Mouse (Mus musculus): ENCODE data around the gene Gm42906.

Gene Gm42906

DNA sequence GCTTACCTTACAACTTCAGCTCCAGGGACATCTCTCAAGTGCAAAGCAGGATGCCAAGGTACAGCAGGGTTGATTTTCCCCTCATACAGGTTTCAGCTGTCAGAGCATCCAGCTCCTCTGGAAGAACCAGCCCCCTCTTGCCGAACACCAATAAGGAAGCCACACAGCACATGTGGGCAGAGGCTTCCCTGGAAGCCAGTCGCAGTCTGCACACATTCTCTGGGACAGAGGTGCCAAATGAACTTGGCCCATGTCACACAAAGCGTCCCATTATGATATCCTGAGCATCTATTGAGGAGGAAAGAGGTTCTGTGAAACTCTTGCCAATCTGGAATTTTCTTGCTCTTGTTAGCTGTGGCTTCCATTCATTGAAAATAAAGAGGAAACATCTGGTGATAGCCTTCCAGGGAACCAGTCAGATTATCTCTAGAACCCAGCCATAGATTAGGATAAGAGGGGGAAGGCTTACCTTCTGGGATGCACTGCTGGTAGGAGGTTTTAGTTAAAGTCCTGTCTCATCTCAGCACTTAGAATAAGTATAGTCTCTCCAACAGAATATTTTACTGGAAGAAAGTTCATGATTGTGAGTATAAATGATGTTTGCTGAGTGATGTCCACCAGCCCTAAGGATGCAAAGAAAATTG lies at the start of gene Gm42906:
Gene Gm42906 (minus strand): TSS at position 51 of the 644 bp plus-strand sequence.
- no peak for DNase-seq (ENCODE audit: low spot score)

GRCm38 (mm10) chr5:151445695-151446094 lies 17.7 kb upstream of the Gm42906 start:
- DNase-seq (ENCODE audit: low spot score): no peak

DNA sequence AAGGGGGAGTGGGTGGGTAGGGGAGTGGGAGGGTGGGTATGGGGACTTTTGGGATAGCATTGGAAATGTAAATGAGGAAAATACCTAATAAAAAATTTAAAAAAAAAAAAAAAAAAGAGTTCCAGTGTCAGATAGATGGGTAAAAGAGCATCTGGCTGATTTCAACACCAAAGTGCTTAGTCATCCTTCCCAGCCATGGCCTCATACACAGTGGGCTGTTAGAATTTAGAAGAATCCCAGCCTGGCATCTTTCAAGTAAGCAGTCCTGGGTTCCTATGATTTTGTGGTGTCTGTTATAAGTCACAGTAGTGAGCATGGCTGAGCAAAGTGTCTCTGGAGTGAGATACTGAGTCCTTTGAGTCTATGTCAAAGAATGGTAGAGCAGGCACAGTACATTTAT lies 7.1 kb upstream of the Gm42906 start:
- DNase-seq (ENCODE audit: low spot score): no peak

DNA sequence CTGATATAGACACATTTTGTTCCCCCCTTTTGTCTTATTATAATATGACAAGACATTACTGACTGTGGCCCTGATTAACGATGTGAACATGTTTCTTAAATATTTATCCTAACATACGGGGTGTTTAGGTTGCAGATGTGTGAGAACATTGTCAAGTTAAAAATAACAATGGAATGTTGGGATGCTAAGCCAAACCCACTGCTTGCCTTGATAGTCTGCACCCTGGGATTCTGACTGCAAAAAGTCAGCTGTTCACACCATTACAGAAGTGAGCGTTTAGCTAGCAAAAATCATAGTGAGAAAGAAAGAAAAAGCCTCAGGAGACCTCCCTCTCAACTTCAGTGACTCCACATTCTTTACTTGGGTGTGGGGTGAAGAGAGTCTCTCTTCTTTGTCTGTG lies 1.5 kb downstream of the Gm42906 start:
- DNase-seq (ENCODE audit: low spot score): no peak

DNA sequence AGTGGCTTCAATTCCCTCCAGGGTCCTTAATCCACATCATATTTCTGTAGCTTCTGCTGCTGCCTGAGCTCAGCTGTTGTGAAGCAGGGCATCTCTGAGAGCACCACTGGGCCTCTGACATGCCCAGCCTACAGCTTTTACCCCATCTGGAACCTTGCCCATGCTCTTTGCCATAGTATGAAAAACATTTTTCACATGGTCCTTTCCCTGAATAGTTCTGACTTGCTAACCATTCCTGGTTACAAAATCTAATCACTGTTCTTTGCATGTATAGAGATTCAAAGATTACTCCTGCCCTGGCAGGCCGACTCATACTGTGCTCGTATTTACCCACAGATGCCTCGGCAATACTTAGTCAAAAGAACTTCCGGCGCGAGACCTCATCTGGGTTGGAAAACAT lies 5.3 kb downstream of the Gm42906 start:
- DNase-seq (ENCODE audit: low spot score): no peak

DNA sequence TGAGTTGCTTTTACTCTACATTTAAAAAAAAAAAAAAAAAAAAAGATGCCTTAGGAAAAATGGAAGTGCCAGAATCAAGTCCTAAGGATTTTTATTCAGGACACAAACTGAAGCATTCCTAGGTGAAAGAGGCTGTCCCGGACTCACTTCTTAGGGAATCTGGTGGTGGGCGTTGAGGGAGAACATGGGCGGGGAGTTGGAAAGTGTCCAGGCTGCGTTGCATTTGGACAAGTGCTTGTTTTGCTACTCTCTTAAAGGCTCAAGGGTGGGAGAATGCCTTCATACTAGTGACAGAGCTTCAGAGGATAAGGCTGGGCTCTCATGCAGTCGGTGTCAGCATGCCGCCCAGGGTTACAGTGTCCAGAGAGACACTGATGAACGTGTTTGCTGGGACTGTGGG lies 6.1 kb downstream of the Gm42906 start:
- no peak for DNase-seq (ENCODE audit: low spot score)

GRCm38 (mm10) chr5:151418551-151418950 lies 9.4 kb downstream of the Gm42906 start:
- no peak for DNase-seq (ENCODE audit: low spot score)

DNA sequence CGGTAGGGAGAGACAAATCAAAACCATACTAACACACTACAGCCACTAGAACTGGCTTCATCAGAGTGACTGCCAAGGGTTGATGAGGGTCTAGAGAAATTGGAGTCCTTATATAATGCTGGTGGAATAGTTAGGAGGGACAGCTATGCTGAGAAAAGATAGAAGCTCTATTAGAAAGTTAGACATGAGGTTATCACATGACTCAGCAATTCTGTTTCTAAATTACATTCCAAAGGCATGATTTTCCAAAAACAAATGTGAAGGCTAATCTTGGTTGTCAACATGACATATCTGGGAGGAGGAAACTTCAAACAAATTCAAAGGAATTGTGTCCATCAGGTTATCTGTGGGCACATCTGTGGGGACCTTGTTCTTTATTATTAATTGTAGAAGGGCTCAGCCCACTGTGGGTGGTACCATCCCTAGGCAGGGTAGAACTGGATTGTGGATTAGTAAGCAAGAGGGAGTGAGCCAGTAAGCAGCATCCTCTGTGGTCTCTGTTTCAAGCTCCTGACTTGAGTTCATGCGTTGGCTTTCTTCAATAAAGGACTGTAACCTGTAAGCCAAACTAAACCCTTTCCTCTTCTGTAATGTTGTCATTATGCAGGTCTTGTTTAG lies 10.4 kb downstream of the Gm42906 start:
- no peak for DNase-seq (ENCODE audit: low spot score)

GRCm38 (mm10) chr5:151416988-151417387 lies 11.0 kb downstream of the Gm42906 start:
- DNase-seq (ENCODE audit: low spot score): no peak

GRCm38 (mm10) chr5:151413617-151414016 lies 14.3 kb downstream of the Gm42906 start:
- DNase-seq (ENCODE audit: low spot score): no peak

GRCm38 (mm10) chr5:151412666-151413463 lies 15.1 kb downstream of the Gm42906 start:
- no peak for DNase-seq (ENCODE audit: low spot score)

DNA sequence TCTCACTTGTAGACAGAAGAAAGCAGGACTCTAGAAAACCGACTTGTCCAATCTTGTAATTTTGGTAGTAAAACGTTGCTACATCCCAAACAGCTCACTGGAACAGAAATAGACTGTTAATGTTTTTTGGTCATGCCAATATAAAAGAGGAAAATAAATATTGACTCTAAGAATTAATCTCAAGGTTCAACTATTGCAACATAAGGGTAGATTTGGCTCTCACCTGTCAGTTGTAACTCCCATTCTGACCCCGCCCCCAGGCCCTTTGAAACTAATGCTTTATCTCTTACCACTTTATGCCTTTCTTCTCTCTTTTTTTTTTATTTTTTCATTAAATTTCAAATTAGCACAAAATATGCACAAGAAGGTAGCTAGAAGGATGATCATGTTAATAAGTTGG lies 18.0 kb downstream of the Gm42906 start:
- DNase-seq (ENCODE audit: low spot score): no peak

DNA sequence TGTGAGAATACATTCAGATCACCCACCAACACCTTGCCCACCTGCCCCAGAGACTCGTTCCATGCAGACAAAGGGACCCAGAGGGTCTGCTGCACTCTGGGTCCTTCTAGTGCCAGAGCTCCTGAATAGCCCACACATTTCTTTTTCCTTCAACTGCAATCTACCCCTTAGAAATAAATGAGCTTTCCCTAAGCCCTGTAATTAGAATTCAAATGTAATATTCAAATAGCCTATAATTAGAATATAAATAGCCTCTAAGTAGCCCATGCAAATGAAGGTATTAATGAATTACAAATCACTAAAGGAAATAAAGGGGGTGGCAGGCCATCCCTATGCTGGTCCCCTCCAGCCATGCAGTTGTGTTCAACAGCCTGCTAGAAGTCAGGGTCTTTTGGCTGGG lies 18.7 kb downstream of the Gm42906 start:
- no peak for DNase-seq (ENCODE audit: low spot score)

DNA sequence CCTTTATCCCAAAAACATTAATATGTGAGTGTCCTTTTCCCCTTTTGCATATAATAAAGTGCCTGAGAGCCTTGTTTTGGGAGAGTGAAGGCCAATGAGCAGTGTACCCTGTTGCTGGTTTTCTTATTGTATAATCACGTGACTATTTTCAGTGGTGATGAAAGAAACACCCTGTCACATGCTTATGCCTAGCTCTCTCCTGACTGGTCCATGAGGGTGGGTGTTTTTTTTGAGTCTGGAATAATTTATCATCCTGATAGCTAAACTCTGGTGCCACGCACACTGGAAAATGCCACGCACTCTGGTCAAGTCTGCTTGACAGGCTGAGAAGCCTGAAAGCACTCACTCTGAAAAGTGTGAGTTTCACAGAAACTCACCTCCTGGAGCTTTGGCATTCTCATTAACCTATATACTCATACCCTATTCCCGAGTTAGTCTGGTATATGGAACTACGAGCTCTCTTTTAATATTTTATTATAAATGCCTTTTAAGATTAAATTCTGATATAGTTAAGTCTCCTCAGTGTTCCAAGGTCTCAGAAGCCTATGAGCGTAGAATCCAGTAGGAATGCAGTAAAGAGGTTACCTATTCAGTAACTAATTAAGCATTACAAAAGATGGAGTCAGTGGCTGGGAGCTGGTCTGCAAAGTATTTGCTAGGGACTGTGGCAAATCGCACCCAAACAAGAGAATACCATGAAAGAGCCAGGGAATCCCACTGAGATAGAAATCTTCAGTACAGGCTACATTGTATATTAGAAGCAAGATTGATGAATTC lies 19.7 kb downstream of the Gm42906 start:
- no peak for DNase-seq (ENCODE audit: low spot score)

GRCm38 (mm10) chr5:151407493-151407892 lies 20.5 kb downstream of the Gm42906 start:
- no peak for DNase-seq (ENCODE audit: low spot score)

DNA sequence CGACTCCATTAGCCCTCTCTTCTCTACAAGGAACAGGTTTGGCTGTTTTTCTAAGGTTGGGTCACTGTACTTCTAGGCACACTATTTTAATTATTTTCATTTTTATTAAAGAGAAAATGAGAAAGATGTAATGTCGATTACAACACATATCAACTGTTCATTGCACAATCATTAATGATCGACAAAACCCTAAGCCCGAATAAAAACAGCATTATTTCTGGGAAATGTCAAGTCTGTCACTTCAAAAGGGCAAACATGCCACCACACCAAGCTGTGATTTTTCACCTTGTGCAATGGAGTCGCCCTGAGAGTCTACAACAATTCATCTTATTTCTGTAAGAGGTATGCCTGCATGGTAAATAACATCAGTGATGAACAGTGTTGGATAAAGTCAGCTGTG lies 21.7 kb downstream of the Gm42906 start:
- no peak for DNase-seq (ENCODE audit: low spot score)

DNA sequence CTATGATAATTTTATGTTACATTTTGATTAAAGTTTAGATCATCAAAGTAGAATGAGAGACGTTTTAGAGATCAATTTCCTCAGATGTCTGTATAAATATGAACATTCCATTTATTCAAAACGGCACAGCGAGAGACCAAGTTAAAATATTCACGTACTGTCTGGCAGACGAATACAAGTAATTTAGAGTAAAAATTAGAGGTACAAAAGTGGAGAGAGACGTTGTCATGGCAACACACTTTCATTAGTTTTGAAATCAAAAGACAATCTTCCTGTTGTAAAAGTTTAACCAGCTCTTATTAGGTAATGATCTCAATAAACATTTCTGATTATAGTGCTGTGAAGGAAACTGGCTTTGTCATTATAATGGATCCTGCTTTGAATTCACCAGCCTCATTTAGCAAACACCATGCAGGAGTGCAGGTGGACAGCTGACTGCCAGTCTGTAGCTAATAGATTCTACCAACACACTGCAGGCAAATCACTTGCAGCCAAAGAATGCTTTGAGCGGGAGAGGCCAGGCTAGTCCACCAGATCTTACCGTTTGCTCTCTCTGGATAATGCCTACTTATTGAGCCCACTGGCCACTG lies 22.6 kb downstream of the Gm42906 start:
- DNase-seq (ENCODE audit: low spot score): no peak

- no peak for DNase-seq (ENCODE audit: low spot score)
These were observed 24.4 kb downstream of the Gm42906 start for GRCm38 (mm10) chr5:151403586-151403985.

DNA sequence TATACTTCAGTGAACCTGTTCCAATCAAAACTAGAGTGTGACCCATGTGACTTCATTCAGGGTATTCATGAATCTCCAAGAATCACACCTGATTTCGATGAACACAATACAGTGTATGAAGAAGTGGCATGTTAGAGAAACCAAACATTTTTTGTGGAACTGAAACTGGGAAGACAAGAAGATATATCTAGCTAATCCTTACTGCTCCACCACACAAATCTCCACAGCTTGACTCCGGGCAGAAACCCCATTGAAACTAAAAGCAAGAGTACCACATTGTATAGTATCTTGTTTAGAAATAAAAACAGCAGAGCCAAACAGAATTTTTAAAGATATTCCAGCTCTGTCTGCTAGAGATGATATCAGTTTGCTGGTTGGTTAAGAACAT lies 27.4 kb downstream of the Gm42906 start:
- DNase-seq (ENCODE audit: low spot score): no peak

DNA sequence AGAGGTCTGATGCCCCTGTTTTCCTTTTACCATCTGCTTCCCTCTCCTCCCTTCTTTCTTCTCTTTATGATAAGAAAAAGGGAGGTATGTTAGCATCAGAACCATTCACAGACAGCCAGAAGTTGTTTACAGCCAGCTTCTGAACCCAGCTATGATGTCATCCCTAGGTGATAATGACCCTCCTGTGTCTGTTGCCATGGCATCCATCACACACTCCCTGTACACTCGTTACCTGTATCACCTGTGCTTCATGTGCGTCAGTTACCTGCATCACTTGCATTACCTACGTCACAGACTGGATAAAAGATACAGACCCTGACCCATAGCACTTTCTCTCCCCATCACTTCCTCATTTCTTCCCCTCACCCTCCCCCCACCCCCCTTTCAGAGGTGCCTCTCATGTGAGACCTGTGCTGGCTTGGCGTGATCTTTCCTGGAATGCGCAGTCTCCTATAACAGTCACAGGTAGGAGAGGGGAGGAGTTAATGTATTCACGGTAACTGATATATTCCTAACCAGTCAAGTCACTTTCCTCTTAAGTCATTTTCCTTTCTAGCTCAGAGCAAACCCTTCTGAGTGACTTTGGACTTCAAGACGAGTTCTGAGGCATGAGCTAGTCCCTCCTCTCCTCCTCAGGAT lies 27.9 kb downstream of the Gm42906 start:
- DNase-seq (ENCODE audit: low spot score): no peak

- DNase-seq (ENCODE audit: low spot score): no peak
These were observed 31.8 kb downstream of the Gm42906 start for GRCm38 (mm10) chr5:151396119-151396518.

DNA sequence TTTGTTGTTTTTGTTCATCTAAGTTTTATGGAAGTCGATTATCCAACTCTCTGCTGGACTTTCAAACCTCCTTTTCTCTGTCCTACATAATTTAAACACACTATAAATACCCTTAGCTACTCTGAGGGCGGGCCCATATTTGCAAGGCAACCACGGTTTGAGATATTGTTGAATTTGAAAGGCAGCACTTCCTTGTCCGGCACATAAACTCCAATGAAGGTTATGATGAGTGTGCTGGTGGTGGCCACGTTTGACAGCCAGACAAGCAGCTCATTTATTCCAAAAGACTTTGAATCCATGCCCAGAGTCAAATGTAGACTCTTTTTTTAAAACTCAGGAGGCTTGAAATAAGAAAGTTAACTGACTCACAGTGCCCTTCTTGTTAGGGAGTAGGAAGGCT lies 33.3 kb downstream of the Gm42906 start:
- no peak for DNase-seq (ENCODE audit: low spot score)

Data from layer of hippocampus, adult 11-12 months (tissue).